Mouse (Mus musculus) limb, embryonic 13.5 days (tissue): ENCODE results near the gene Fam169b. TPM values are rescaled to one million over a fixed set of nuclear protein-coding genes. Genes with fewer than 3 reads are reported as not detected.

ENCODE experiments used
- ATAC-seq: fragments of 200-750 bp; cut with Nextera tagmentation; 2 replicates; pipeline ENCODE4 v1.8.0; 2017; ENCODE audit warnings: low read depth, moderate number of reproducible peaks, moderate TSS enrichment; ENCODE audit not compliant: low FRiP score
- H3K27ac ChIP-seq: fragments of 300-500 bp; sonication (generic); 2 replicates; pipeline ENCODE4 v1.5.1; 2015; ENCODE audit warnings: inconsistent platforms, mild to moderate bottlenecking, moderate library complexity
- H3K27me3 ChIP-seq: fragments of 300-500 bp; sonication (generic); 2 replicates; pipeline ENCODE4 v1.6.1; 2015; ENCODE audit warnings: mild to moderate bottlenecking, inconsistent platforms
- H3K36me3 ChIP-seq: fragments of 300-500 bp; sonication (generic); 2 replicates; pipeline ENCODE4 v1.6.1; 2015; ENCODE audit warnings: inconsistent platforms, mild to moderate bottlenecking, moderate library complexity
- H3K4me1 ChIP-seq: fragments of 300-500 bp; sonication (generic); 2 replicates; pipeline ENCODE4 v1.6.1; 2015; ENCODE audit warnings: inconsistent platforms
- H3K4me2 ChIP-seq: fragments of 300-500 bp; sonication (generic); replicated peaks from 2 replicates; pipeline ENCODE4 v1.6.1; 2015; ENCODE audit warnings: inconsistent platforms, mild to moderate bottlenecking, moderate library complexity
- H3K4me3 ChIP-seq: fragments of 300-500 bp; sonication (generic); 2 replicates; pipeline ENCODE4 v1.5.1; 2015; ENCODE audit warnings: moderate library complexity, mild to moderate bottlenecking, inconsistent platforms
- H3K9ac ChIP-seq: fragments of 300-500 bp; sonication (generic); 2 replicates; pipeline ENCODE4 v1.6.1; 2015; ENCODE audit warnings: mild to moderate bottlenecking, inconsistent platforms
- H3K9me3 ChIP-seq: fragments of 300-500 bp; sonication (generic); 2 replicates; pipeline ENCODE4 v1.6.1; 2016; ENCODE audit warnings: inconsistent platforms
- WGBS: fragments of 180-500 bp; shearing (Covaris S2); methylation state at CpG from one replicate; pipeline ENCODE4 v1.1.7; 2015; 5-methylcytosine and 5-hydroxymethylcytosine counted together
- polyA plus RNA-seq: library from polyadenylated mRNA; unstranded; fragments of >200 nt; fragmentation: Nextera tagmentation; extraction: Ambion mirVana; gene quantifications from 2 replicates; pipeline ENCODE4 v1.2.1, GENCODE M21; 2015

Fam169b gene
- 2.0 TPM in 2 replicates for polyA plus RNA-seq

DNA sequence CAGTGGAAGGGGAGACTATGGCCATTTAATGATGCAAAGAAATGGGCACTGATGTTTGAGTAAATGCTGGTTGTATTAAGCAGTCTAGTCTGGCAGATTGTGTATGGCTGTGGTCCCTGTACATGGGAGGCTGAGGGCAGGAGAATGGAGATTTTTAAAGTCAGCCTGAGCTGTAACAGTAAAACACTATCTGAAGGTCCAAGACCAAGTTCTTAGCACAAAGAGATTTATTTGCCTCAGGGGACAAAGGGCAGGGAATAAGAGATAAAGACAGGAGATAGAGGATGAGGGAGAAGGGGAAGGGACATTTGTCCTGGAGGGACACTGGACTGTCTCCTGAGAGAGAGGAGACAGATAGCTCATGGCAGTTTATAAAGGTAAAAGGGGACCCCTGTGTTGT, at the start of gene Fam169b:
Fam169b (plus strand) TSS at position 325 of the 400 bp plus-strand sequence.
- no peaks in the 10 kb centered on the region for H3K36me3 ChIP-seq
- H3K27me3 ChIP-seq: no peaks in the 10 kb centered on the region; the same call in 1 of the 2 replicates
- no peak within 1 kb of the TSS for H3K4me3 ChIP-seq
- no peaks in the 10 kb centered on the region for H3K9me3 ChIP-seq
- no peak within 1 kb of the TSS for H3K9ac ChIP-seq
- H3K4me1 ChIP-seq: peaks cover 49% of the 10 kb centered on the region
- H3K27ac ChIP-seq: no peak within 1 kb of the TSS
- no peak within 1 kb of the TSS for H3K4me2 ChIP-seq
- no peak for ATAC-seq

DNA sequence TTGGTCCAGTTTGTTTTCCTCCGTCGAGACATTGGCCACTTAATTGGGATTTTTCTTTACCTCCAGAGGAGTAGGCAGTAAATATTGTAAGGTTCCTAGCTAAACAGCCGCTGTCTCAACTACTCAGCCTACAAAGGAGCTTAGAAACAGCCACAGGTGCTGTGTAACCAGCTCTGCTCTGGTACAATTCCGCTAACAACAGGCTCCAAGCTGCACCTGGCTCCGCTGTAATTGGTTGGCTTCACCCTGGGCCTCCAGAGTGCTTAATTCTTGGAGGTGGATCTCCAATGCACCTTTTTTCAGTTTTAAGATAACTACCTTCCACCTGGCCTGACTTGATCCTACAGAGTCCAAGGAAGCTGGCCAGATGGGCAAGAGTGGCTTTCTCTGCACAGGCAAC, 49.6 kb upstream of the Fam169b start:
- Histone ChIP-seq H3K27ac (peak overlapping the region; percentile 29; the same call in 1 of the 2 replicates), H3K4me2 (no peak overlapping the region), H3K9me3 (no peaks in the 10 kb centered on the region), H3K4me3 (no peak overlapping the region), H3K27me3 (no peaks in the 10 kb centered on the region), H3K36me3 (peaks cover 84% of the 10 kb centered on the region), H3K9ac (no peak overlapping the region), H3K4me1 (peaks cover 48% of the 10 kb centered on the region)
- no peak for ATAC-seq
- WGBS: 60% methylated on average over 5 of the region's 5 CpGs

DNA sequence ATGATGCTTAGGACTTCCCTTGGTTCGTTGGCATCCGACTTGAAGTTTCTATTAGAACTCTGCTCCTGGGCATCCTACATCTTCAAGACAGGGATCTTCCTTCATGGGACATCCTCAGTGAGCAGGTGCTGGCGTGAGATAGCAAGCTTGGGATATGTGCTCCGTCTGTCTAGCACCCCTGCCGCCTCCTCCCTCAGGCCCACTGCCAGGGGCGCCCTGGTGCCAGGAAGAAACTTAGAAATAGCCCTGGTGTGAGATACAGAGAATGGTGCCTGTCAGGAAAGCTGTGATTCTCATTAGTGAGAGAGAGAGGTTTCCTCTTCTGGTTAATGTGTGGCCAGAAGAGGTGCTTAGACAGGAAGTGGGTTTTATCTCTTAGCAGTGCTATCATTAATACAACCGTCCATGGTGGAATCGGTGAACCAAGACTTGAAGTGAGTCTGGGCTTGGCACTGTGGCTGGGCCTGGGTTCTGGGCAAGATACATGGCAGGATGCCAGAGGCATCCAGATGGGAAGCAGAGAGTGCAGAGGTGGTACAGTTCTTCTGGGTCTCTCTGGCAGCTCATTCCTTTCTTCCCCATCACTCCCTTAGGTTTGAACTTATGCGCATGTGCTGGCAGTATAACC, 48.1 kb upstream of the Fam169b start:
- Histone ChIP-seq H3K27ac (no peak overlapping the region), H3K36me3 (peaks cover 85% of the 10 kb centered on the region), H3K4me2 (no peak overlapping the region), H3K9ac (no peak overlapping the region), H3K4me3 (no peak overlapping the region), H3K27me3 (no peaks in the 10 kb centered on the region), H3K4me1 (peaks cover 43% of the 10 kb centered on the region), H3K9me3 (no peaks in the 10 kb centered on the region)
- no peak for ATAC-seq
- 89% methylated on average over 9 of the region's 9 CpGs for WGBS

DNA sequence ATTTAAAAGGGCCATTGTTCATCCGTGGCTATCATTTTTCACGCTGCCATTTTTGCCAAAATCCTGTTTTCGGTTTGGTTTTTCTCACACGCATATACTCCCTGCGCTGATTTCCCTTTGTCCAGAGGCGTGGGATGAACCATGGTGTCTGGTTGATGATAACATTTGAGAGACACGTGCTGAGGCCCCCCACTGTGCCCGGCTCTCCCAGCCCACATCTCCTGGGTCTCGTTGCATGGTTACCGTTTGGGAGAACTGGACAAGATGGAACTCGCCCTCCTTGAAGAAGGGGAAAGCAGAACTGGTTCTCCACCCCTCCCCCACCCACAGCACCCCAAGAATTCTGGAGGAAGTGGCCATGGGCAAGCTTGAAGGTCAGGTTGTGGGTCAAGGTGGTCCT, 46.6 kb upstream of the Fam169b start:
- Histone ChIP-seq H3K36me3 (peaks cover 82% of the 10 kb centered on the region), H3K27ac (no peak overlapping the region), H3K9ac (no peak overlapping the region), H3K4me2 (no peak overlapping the region), H3K27me3 (no peaks in the 10 kb centered on the region), H3K9me3 (no peaks in the 10 kb centered on the region), H3K4me3 (no peak overlapping the region), H3K4me1 (peaks cover 35% of the 10 kb centered on the region)
- WGBS: 82% methylated on average over 11 of the region's 11 CpGs
- no peak for ATAC-seq

DNA sequence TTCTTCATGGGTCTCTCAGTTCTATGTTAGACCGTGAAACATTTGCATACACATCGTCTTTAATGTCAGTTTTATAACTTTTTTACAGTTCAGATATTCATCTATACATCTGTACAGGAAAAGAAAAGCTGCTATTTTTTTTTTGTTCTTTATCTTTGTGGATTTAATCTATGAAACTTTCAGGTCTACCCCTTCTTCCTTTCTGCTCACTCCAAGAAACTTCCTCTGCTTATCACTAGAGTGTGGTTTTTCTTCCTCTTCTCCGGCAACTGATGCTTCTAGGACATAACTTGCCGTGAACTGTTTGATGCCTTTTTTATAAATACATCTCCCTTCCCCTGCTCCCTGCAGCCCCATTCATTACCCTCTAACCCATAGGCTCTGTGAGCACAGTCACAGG, 46.0 kb upstream of the Fam169b start:
- Histone ChIP-seq H3K36me3 (peaks cover 76% of the 10 kb centered on the region), H3K27me3 (no peaks in the 10 kb centered on the region), H3K4me2 (no peak overlapping the region), H3K9me3 (no peaks in the 10 kb centered on the region), H3K4me3 (no peak overlapping the region), H3K27ac (no peak overlapping the region), H3K4me1 (peaks cover 35% of the 10 kb centered on the region), H3K9ac (no peak overlapping the region)
- 77% methylated on average over 4 of the region's 4 CpGs for WGBS
- ATAC-seq: no peak

DNA sequence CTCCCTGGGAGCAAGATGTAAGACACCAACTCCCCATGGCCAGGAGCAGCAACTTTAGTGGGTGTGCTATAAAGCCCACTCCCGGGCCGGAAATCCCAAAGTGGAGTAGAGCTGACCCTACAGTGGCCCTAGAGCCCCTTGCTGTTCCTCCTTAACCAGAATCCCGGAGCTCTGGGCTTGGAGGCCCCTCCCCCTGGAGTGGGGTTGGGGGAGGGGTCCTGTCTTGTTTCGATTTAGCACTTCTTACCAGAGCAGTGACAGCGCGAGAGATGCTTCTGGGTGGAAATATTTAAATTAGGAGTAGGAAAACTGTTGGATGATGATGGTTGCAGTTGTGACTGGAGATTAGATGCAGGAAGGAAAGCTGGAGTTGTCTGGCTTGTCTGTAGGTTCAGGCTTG, 45.1 kb upstream of the Fam169b start:
- H3K4me3 ChIP-seq: no peak overlapping the region
- no peak overlapping the region; the same call in 1 of the 2 replicates for H3K27ac ChIP-seq
- no peak overlapping the region for H3K9ac ChIP-seq
- no peaks in the 10 kb centered on the region for H3K27me3 ChIP-seq
- 28% methylated on average over 6 of the region's 6 CpGs for WGBS
- ATAC-seq: no peak
- H3K9me3 ChIP-seq: no peaks in the 10 kb centered on the region
- H3K4me2 ChIP-seq: no peak overlapping the region
- H3K4me1 ChIP-seq: peaks cover 32% of the 10 kb centered on the region
- peaks cover 73% of the 10 kb centered on the region for H3K36me3 ChIP-seq

DNA sequence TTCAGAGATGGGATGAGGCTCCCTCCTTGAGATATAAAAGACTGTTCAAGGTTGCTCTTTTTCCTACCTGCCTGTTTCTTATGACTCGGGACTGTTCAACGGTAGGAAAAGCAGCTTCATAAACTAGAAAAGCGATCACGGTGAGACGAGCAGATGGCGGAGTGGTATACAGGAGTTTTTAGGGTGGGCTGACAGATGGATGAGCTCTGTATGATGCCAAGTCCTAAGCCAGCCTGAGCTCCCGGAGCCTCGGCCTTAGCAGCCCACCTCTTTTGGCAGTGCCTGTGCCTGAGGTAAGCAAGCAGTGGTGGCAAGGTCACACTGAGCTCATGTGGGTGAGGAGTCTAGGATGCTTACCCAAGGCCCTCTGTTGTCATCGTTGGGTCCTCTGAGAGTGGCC, 42.8 kb upstream of the Fam169b start:
- no peaks in the 10 kb centered on the region for H3K9me3 ChIP-seq
- peaks cover 29% of the 10 kb centered on the region for H3K4me1 ChIP-seq
- no peaks in the 10 kb centered on the region for H3K27me3 ChIP-seq
- no peak overlapping the region for H3K4me2 ChIP-seq
- no peak overlapping the region for H3K9ac ChIP-seq
- no peak overlapping the region for H3K27ac ChIP-seq
- no peak overlapping the region for H3K4me3 ChIP-seq
- 91% methylated on average over 9 of the region's 9 CpGs for WGBS
- ATAC-seq: no peak
- H3K36me3 ChIP-seq: peaks cover 53% of the 10 kb centered on the region

DNA sequence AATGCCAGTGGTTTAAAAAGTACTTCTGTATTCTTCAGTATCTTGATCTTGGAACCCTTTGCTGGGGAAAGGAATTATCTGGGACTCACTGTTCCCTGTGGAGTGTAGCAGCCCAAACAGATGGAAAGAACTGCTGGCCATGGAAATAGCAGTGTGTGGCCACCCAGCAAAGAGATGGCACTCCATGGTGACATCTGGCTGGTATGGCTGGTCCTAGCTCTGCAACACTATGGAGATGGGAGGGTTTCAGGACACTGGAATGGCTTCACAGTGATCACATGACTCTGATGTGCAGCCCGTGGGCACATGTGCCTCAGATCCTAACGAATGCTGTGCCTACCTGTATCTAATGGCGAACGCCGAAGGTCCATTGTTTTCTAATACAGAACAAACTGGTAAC, 41.1 kb upstream of the Fam169b start:
- no peak overlapping the region for H3K4me2 ChIP-seq
- ATAC-seq: no peak
- H3K27ac ChIP-seq: no peak overlapping the region

DNA sequence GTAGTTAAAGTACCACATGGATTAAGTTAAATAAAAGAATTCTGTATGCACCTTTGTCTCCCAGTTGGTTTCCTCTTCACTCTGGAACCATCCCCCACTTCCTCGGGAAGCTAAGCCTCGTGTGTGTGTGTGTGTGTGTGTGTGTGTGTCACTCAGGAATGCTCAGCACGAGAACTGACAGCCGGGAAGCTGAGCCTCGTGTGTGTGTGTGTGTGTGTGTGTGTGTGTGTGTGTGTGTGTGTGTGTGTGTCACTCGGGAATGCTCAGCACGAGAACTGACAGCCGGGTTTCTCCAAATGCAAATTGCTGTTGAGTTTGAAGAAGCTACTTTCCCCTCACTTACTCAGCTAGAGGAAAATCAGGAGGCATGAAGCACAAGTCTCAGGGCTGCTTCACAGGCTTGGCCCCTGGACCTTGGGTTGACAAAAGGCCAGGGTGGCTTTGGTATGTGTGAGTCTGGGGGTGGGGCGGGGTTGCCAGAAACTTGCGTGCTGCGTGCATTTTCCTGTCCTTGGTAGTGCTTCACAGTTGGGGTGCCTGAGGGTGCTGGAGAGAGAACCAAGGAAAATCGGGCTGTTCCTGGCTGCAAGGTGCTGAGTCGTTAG, 39.9 kb upstream of the Fam169b start:
- peaks cover 28% of the 10 kb centered on the region for H3K36me3 ChIP-seq
- H3K27me3 ChIP-seq: no peaks in the 10 kb centered on the region
- WGBS: 31% methylated on average over 13 of the region's 13 CpGs
- no peak overlapping the region for H3K4me3 ChIP-seq
- ATAC-seq: 0 out of 2 replicates have a peak, but pooled peaks have one; percentile 25
- no peak overlapping the region for H3K9ac ChIP-seq
- H3K9me3 ChIP-seq: no peaks in the 10 kb centered on the region
- H3K4me1 ChIP-seq: peaks cover 22% of the 10 kb centered on the region
- 0 out of 2 replicates have a peak overlapping the region, but pooled peaks have one; percentile 21 for H3K4me2 ChIP-seq
- peak overlapping the region; percentile 52 for H3K27ac ChIP-seq

More for the DNA sequence above, 41.1 kb upstream of the Fam169b start:
- H3K27me3 ChIP-seq: no peaks in the 10 kb centered on the region
- H3K4me3 ChIP-seq: no peak overlapping the region
- H3K9me3 ChIP-seq: no peaks in the 10 kb centered on the region
- peaks cover 33% of the 10 kb centered on the region for H3K4me1 ChIP-seq
- H3K36me3 ChIP-seq: peaks cover 39% of the 10 kb centered on the region
- WGBS: 83% methylated on average over 5 of the region's 5 CpGs
- H3K9ac ChIP-seq: no peak overlapping the region

DNA sequence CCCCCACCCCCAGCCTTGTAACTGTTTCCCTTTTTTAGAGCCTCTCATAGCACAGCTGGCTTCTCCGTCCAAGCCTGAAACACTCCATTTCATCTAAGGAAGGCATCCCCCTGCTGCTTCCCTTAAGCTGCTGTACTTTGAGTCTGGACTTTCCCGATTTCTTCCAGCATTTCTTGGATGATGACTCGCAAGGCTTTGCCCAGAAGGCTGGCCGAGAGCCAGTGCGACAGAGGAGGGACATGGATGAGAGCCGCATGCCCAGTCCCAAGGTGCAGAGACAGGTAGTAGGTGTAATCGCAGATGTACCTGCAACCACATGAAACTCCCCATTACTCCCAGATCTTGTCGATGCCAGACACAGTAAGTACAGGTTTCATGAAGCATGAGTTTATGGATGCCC, 36.8 kb upstream of the Fam169b start:
- H3K4me1 ChIP-seq: peaks cover 27% of the 10 kb centered on the region
- no peak overlapping the region for H3K9ac ChIP-seq
- H3K36me3 ChIP-seq: no peaks in the 10 kb centered on the region
- ATAC-seq: no peak
- H3K27ac ChIP-seq: no peak overlapping the region
- no peak overlapping the region for H3K4me3 ChIP-seq
- H3K9me3 ChIP-seq: no peaks in the 10 kb centered on the region
- 72% methylated on average over 8 of the region's 8 CpGs for WGBS
- H3K27me3 ChIP-seq: no peaks in the 10 kb centered on the region
- no peak overlapping the region for H3K4me2 ChIP-seq

DNA sequence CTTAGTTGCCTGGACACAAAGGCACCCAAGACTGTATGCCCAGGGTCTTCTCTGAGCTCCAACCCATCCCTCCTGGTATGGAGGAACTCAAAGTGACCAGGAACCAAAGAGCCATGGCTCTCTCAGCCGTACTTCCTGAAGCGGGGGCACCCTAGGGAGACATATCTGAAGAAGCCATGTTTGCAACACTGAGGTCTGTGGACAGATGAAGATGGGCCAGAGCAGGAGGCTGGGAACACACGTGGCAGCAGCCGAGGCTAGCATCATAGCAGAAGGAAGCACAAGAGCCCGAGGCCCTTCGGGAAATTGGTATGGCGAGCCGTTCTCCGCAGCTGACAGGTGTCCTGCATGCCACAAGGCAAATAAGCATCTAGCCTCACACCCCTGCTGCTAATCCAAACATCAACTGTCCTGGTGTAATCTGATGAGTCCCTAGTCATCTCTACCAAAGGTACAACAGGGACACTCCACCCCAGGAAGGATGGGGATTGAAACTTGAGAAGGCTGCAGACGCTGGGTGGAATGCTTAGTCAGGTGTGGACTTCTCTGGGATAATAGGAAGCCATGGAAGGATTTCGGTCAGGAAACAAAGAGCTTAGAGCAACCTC, 34.3 kb upstream of the Fam169b start:
- Histone ChIP-seq H3K27ac (no peak overlapping the region), H3K27me3 (no peaks in the 10 kb centered on the region), H3K36me3 (no peaks in the 10 kb centered on the region), H3K9me3 (no peaks in the 10 kb centered on the region), H3K4me1 (peaks cover 10% of the 10 kb centered on the region), H3K4me2 (no peak overlapping the region), H3K9ac (no peak overlapping the region), H3K4me3 (no peak overlapping the region)
- no peak for ATAC-seq
- WGBS: 58% methylated on average over 11 of the region's 11 CpGs

DNA sequence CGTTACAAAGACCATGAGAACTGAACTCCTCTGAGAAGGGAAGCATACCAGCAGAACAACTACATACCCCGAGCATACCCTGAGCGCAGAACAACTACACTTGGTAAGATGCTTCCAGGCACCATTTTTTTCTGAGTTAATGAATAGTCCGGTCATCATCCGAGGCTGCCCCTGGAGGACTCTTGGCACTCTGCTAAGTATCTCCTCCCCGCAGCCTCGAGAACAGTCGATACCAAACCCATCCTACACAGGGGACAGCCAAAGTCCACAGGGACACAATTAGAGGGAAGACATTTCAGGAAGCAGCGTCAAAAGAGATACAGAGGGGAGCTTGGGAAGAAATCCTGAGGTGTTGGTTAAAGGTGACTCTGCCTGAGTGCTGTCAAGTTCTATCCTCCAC, 32.4 kb upstream of the Fam169b start:
- Histone ChIP-seq H3K4me1 (peaks cover 18% of the 10 kb centered on the region), H3K9me3 (no peaks in the 10 kb centered on the region), H3K9ac (no peak overlapping the region), H3K27me3 (no peaks in the 10 kb centered on the region), H3K4me2 (no peak overlapping the region), H3K27ac (no peak overlapping the region), H3K36me3 (no peaks in the 10 kb centered on the region), H3K4me3 (no peak overlapping the region)
- ATAC-seq: no peak
- WGBS: 92% methylated on average over 9 of the region's 9 CpGs
